Mouse (Mus musculus) yolk sac, embryonic 10.5 days (tissue): ENCODE results near the gene Ifna5.
"Not testable (repeated sequence)": the region's sequence is repeated elsewhere in the genome, so short reads cannot be mapped to it uniquely, and the experiment has no call there.

Source experiments
- DNase-seq: peaks from one replicate; pipeline ENCODE4 v3.0.0-alpha.2; 2017; ENCODE audit warnings: low spot score

Ifna5 gene

GRCm38 (mm10) chr4:88835225-88835624 lies at the start of gene Ifna5:
Gene Ifna5 (plus strand): TSS chr4:88835525.
- not testable (repeated sequence) for DNase-seq

- not testable (repeated sequence) for DNase-seq
Observed at GRCm38 (mm10) chr4:88788402-88788801, 46.9 kb upstream of the Ifna5 start, which contains the start of gene Gm13277. Gene Gm13277 (plus strand): TSS chr4:88788632.

DNA sequence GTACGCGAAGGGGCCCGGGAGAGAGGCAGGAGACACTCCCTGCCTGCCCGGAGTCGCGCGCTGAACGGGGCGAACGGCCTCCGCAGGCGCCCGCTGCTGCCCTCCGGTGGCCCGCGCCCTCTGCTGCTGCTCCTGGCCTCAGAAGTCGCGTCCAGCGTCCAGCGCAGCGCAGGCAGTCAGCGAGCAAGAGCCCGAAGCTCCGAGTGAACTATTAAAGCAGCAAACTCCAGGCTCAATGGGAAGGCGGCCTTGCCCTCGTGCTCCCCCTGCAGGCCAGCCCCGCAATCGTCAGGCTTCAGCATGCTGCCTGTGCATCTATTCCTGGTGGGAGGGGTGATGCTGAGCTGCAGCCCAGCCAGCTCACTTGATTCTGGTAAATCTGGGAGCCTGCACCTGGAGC lies 44.1 kb upstream of the Ifna5 start, which contains the start of gene Gm13278:
Gene Gm13278, plus strand, starts transcription at position 301 of the 400 bp plus-strand sequence.
- DNase-seq: not testable (repeated sequence)

DNA sequence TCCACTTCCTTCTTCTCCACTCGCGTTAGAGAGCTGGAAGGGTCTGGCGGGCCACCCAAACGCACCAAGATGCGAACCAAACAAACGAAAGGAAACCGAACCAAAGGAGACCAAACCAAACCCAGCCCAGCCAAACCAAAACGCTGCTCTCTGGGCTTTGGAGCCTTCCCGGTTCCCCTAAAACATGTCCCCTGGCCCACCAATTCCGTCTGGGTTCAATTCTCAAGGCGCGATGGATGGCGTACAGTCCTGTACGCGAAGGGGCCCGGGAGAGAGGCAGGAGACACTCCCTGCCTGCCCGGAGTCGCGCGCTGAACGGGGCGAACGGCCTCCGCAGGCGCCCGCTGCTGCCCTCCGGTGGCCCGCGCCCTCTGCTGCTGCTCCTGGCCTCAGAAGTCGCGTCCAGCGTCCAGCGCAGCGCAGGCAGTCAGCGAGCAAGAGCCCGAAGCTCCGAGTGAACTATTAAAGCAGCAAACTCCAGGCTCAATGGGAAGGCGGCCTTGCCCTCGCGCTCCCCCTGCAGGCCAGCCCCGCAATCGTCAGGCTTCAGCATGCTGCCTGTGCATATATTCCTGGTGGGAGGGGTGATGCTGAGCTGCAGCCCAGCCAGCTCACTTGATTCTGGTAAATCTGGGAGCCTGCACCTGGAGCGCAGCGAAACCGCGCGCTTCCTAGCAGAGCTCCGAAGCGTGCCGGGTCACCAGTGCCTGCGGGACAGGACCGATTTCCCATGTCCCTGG lies 41.2 kb upstream of the Ifna5 start, which contains the start of gene Gm13275:
Gene Gm13275, plus strand, starts transcription at position 552 of the 740 bp plus-strand sequence.
- DNase-seq: not testable (repeated sequence)

GRCm38 (mm10) chr4:88797097-88797496 lies 38.2 kb upstream of the Ifna5 start, which contains the start of gene Gm13279:
Gene Gm13279 (plus strand): TSS chr4:88797397.
- not testable (repeated sequence) for DNase-seq

GRCm38 (mm10) chr4:88799365-88799764 lies 36.0 kb upstream of the Ifna5 start, which contains the start of gene Gm13285:
Gene Gm13285 (plus strand): TSS chr4:88799665.
- DNase-seq: not testable (repeated sequence)

GRCm38 (mm10) chr4:88802954-88803353 lies 32.4 kb upstream of the Ifna5 start, which contains the start of gene Gm13287:
Gene Gm13287 (plus strand): TSS chr4:88803254.
- not testable (repeated sequence) for DNase-seq

DNA sequence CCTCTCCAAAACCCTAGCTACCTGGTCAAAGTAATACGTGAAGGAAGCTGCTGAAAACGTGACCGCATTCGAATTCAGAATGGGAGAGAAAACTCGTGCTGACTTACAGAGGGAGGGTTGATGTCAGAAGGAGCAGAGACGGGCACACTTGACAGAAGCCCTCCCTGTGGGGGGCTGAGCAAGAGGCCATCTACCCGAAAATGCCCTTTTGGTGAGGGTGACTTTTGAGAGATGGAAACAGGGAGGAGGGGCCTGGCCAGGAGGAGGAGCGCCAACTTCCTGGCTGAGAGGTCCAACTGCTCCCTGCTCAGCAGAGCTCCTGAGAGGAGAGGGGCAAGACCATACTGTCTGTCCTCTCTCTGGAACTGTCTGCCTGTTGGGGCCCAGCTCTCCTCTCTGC lies 30.1 kb upstream of the Ifna5 start, which contains the start of gene Gm13288:
Gene Gm13288, plus strand, starts transcription at position 301 of the 400 bp plus-strand sequence.
- not testable (repeated sequence) for DNase-seq

DNA sequence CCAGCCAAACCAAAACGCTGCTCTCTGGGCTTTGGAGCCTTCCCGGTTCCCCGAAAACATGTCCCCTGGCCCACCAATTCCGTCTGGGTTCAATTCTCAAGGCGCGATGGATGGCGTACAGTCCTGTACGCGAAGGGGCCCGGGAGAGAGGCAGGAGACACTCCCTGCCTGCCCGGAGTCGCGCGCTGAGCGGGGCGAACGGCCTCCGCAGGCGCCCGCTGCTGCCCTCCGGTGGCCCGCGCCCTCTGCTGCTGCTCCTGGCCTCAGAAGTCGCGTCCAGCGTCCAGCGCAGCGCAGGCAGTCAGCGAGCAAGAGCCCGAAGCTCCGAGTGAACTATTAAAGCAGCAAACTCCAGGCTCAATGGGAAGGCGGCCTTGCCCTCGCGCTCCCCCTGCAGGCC lies 29.6 kb upstream of the Ifna5 start:
- not testable (repeated sequence) for DNase-seq

- no peak for DNase-seq
Observed at GRCm38 (mm10) chr4:88815928-88816327, 19.4 kb upstream of the Ifna5 start, which contains the start of gene Ifna7. Gene Ifna7 (plus strand): TSS chr4:88816228.

GRCm38 (mm10) chr4:88819659-88820058 lies 15.7 kb upstream of the Ifna5 start, which contains the start of gene Ifna11:
Gene Ifna11 (plus strand): TSS chr4:88819959.
- DNase-seq: no peak

- DNase-seq: no peak
Observed at GRCm38 (mm10) chr4:88822995-88823394, 12.3 kb upstream of the Ifna5 start.

GRCm38 (mm10) chr4:88827116-88827515 lies 8.2 kb upstream of the Ifna5 start, which contains the start of gene Ifna6:
Gene Ifna6 (plus strand): TSS chr4:88827416.
- DNase-seq: not testable (repeated sequence)

DNA sequence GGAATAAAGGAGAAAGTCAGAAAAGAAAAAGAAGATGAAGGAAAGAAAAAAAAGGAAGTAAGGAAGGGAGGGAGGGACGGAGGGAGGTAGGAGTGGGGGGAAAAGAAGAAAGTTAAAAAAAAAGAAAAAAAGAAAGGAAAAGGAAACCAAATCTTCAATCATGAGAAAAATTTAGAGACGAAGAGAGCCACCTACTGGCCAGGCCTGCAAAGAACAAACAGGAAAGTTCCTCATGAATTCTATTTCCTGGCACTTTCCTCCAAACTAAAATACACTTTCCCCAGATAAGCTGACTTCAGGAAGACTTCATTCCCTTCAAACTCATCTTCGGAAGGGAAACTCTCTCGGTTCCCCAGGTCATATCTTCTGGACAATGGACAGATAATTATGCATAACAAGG lies 4.8 kb upstream of the Ifna5 start:
- no peak for DNase-seq

DNA sequence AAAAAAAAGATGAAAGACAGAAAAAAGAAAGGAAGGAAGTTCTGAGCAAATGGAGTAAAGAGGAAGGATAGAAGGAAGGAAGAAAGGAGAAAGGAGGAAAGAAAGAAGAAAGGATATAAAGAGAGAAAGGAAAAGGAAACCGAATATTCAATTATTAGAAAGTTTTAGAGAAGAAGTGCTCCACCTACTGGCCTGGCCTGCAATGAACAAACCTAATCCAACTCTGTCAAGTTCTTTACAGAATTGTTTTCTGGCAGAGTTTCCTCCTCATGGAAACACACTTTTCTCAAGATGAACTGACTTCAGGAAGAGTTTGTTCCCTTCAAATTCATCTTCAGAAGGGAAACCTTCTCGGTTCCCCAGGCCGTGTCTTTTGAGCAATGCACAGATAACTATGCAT lies 3.5 kb downstream of the Ifna5 start:
- DNase-seq: no peak

DNA sequence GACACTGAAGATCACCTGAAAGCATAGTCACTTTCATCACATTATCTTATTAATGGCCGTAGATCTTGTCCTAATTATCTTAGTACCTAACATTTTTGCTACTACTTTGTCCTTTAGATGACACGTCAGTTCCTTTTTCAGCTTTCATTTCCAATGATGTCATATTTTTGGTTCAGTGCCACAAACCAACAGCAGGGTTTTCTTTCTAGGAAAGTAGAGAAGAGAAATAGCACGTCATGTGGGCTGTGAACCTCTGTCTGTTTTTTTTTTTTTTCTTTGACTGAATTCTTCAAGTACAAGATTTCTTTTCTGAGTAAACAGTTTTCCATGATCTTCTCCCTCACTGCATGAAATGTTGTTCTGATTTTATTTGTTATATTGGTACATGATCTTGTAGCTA lies 4.7 kb downstream of the Ifna5 start:
- DNase-seq: no peak

DNA sequence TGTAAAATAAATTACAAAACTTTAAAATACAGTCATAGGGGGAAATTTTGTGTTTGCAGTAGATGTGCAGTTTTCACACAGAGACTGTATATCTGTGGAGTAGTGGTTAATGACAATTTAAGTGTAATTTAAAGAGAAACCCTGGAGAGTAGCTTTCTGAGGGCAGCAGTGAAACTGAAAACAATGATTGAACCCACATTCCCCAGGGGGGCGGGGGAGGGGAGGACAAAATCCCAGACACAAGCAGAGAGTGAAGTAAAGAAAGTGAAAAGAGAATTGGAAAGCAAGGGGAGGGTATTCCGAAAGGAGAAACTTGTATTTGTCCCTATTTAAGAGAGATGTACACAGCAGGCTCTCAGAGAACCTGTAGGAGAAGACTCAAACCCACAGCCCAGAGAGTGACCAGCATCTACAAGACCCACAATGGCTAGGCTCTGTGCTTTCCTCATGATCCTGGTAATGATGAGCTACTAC lies 6.2 kb downstream of the Ifna5 start, which contains the start of gene Ifna4:
Gene Ifna4, plus strand, starts transcription at position 424 of the 474 bp plus-strand sequence.
- no peak for DNase-seq

- DNase-seq: no peak
Observed at GRCm38 (mm10) chr4:88845334-88845733, 10.0 kb downstream of the Ifna5 start.

DNA sequence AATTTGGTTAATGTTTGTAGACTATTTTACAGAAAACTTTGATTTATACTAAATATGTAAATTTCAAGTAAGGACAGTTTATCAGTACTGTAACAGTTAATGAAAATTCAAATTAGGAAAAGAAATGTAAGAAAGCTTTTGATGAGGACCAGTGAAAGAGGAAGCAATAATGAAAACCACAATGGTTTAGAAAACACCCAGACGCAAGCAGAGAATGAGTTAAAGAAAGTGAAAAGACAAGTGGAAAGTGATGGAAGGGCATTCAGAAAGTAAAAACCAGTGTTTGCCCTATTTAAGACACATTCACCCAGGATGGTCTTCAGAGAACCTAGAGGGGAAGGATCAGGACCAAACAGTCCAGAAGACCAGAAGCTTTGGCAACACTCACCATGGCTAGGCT lies 14.4 kb downstream of the Ifna5 start, which contains the start of gene Ifna1:
Gene Ifna1, plus strand, starts transcription at position 390 of the 400 bp plus-strand sequence.
- no peak for DNase-seq

DNA sequence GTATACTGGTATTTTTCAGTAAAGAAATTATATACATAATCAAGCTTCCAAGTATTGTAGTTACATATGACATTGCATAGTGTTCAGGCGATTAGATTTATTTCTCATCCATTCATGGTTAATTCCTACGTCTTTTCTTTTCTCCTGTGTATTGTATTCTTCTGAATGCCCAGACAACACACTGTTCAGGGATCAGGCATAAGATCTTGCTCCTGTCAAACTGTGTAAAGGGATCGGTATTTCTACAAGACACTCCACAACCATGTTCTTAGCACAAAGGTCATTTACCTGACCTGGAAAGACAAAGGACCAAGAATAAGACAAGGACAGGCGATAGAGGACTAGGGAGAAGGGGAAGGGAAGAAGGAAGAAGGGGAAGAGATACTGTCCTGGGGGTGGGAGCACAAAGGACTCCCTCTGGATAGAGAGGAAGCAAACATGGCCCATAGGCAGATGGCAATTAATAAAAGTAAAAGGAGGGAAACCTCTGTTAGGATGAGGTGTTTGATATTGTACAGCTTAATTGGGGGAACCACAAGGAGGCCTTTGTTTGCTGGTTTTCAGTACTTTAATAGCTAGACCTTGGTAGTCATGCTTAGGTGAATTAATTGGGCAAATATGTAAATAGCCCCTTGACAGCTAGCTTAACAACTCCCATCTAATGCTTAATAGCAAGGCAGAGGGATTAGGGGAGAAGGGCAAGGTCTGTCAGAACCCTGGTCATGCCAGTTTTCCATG lies 15.9 kb downstream of the Ifna5 start:
- no peak for DNase-seq

GRCm38 (mm10) chr4:88859214-88859613 lies 23.9 kb downstream of the Ifna5 start:
- no peak for DNase-seq

DNA sequence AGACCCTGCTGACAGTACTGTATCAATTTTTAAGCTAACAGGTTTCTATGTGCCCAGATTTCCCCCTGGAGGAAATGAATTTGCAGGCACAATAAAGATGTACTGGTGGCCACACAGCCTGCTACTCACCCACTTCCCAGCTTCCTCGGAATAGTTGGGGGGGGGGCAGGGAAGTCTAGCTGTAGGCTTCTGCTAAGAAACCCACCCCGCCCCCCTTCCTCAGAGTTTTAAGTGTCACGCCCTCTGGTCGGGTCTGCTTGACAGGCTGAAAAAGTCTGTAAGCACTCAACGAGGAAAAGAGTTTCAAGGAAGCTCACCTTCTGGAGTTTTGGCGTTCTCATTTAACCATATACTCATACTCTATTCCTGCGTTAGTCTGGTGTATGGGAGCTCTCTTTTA lies 28.0 kb downstream of the Ifna5 start:
- peak; percentile 50 for DNase-seq
